Mouse (Mus musculus): ENCODE data around the gene Rnf5. TPM values are rescaled to one million over a fixed set of nuclear protein-coding genes. Genes with fewer than 3 reads are reported as not detected.

Gene Rnf5
- polyA plus RNA-seq, 1 experiment from 2014 or later, result 175 TPM

- Histone ChIP-seq H3K27me3 (ENCODE audit: control insufficient read depth, insufficient read depth, low read length) (no peaks in the 10 kb centered on the region), H3K9me3 (ENCODE audit: control insufficient read depth, low read length) (no peaks in the 10 kb centered on the region), H3K9ac (ENCODE audit: low read depth, low read length) (no peak overlapping the region), H3K4me2 (replicated peaks; ENCODE audit: low read depth, low read length) (no peak overlapping the region), H3K4me1 (replicated peaks; ENCODE audit: control insufficient read depth, insufficient read depth, low read length) (peaks cover under 1% of the 10 kb centered on the region; the same call in 1 of the 2 replicates), H3K4me3 (ENCODE audit: low read depth, low read length) (no peak overlapping the region), H3K27ac (ENCODE audit: low read depth, low read length) (no peak overlapping the region), H3K36me3 (ENCODE audit: control insufficient read depth, insufficient read depth, low read length) (no peaks in the 10 kb centered on the region)
- no peak for ATAC-seq (ENCODE audit: low FRiP score)
- 93% methylated on average over 8 of the region's 8 CpGs for WGBS
- DNase-seq (ENCODE audit: low spot score), result no peak
Measured at GRCm38 (mm10) chr17:34621006-34621405, 17.5 kb upstream of the Rnf5 start.

DNA sequence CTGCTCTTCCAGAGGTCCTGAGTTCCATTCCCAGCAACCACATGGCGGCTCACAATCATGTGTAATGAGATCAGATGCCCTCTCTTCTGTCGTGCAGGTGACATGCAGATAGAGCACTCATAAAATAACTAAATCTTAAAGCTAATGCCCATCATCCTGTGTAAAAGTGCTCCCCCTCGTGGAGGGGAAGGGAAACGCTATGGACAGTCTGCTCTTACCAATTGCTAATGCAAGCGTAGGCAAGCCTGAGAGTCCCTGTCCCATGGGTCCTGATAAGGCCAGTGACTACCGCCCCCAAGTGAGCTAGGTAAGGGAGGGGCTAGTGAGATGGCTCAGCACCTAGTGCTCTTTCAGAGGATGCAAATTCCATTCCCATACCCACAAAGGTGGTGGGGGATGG, 15.5 kb upstream of the Rnf5 start:
- 17% methylated on average over 6 of the region's 6 CpGs for WGBS
- DNase-seq (ENCODE audit: low spot score), result peak; percentile 78
- no peak for ATAC-seq (ENCODE audit: low FRiP score)
- Histone ChIP-seq H3K4me2 (replicated peaks; ENCODE audit: low read depth, low read length) (no peak overlapping the region), H3K27ac (ENCODE audit: low read depth, low read length) (no peak overlapping the region), H3K4me3 (ENCODE audit: low read depth, low read length) (no peak overlapping the region), H3K4me1 (replicated peaks; ENCODE audit: control insufficient read depth, insufficient read depth, low read length) (no peaks in the 10 kb centered on the region; the same call in 1 of the 2 replicates), H3K9ac (ENCODE audit: low read depth, low read length) (no peak overlapping the region), H3K36me3 (ENCODE audit: control insufficient read depth, insufficient read depth, low read length) (no peaks in the 10 kb centered on the region), H3K9me3 (ENCODE audit: control insufficient read depth, low read length) (no peaks in the 10 kb centered on the region), H3K27me3 (ENCODE audit: control insufficient read depth, insufficient read depth, low read length) (no peaks in the 10 kb centered on the region)

- no peak within 1 kb of the TSS for H3K4me2 ChIP-seq (replicated peaks; ENCODE audit: low read depth, low read length)
- H3K9me3 ChIP-seq (ENCODE audit: control insufficient read depth, low read length), result no peaks in the 10 kb centered on the region
- no peak within 1 kb of the TSS for H3K9ac ChIP-seq (ENCODE audit: low read depth, low read length)
- no peak within 1 kb of the TSS for H3K4me3 ChIP-seq (ENCODE audit: low read depth, low read length)
- ATAC-seq (ENCODE audit: low FRiP score) (no peak), DNase-seq (ENCODE audit: low spot score) (no peak)
- 0 out of 2 replicates have a peak, but pooled peaks cover 4% of the 10 kb centered on the region for H3K36me3 ChIP-seq (ENCODE audit: control insufficient read depth, insufficient read depth, low read length)
- no peak within 1 kb of the TSS for H3K27ac ChIP-seq (ENCODE audit: low read depth, low read length)
- no peaks in the 10 kb centered on the region for H3K27me3 ChIP-seq (ENCODE audit: control insufficient read depth, insufficient read depth, low read length)
- no peaks in the 10 kb centered on the region; the same call in 1 of the 2 replicates for H3K4me1 ChIP-seq (replicated peaks; ENCODE audit: control insufficient read depth, insufficient read depth, low read length)
- WGBS, result 68% methylated on average over 6 of the region's 6 CpGs
Measured at GRCm38 (mm10) chr17:34615871-34616270, 12.4 kb upstream of the Rnf5 start, which contains the start of gene Egfl8. Gene Egfl8 (minus strand): TSS chr17:34615971.

GRCm38 (mm10) chr17:34613830-34614229, 10.3 kb upstream of the Rnf5 start:
- H3K4me1 ChIP-seq (replicated peaks; ENCODE audit: control insufficient read depth, insufficient read depth, low read length), result no peaks in the 10 kb centered on the region
- H3K9ac ChIP-seq (ENCODE audit: low read depth, low read length), result no peak overlapping the region
- no peaks in the 10 kb centered on the region for H3K9me3 ChIP-seq (ENCODE audit: control insufficient read depth, low read length)
- DNase-seq (ENCODE audit: low spot score) (no peak), ATAC-seq (ENCODE audit: low FRiP score) (no peak)
- no peaks in the 10 kb centered on the region for H3K27me3 ChIP-seq (ENCODE audit: control insufficient read depth, insufficient read depth, low read length)
- WGBS, result 88% methylated on average over 10 of the region's 10 CpGs
- no peak overlapping the region for H3K27ac ChIP-seq (ENCODE audit: low read depth, low read length)
- H3K4me2 ChIP-seq (replicated peaks; ENCODE audit: low read depth, low read length), result no peak overlapping the region
- no peak overlapping the region for H3K4me3 ChIP-seq (ENCODE audit: low read depth, low read length)
- H3K36me3 ChIP-seq (ENCODE audit: control insufficient read depth, insufficient read depth, low read length), result 0 out of 2 replicates have a peak, but pooled peaks cover 4% of the 10 kb centered on the region

GRCm38 (mm10) chr17:34613054-34613645, 9.7 kb upstream of the Rnf5 start:
- H3K27me3 ChIP-seq (ENCODE audit: control insufficient read depth, insufficient read depth, low read length), result no peaks in the 10 kb centered on the region
- no peak for ATAC-seq (ENCODE audit: low FRiP score)
- H3K36me3 ChIP-seq (ENCODE audit: control insufficient read depth, insufficient read depth, low read length), result 0 out of 2 replicates have a peak, but pooled peaks cover 4% of the 10 kb centered on the region
- WGBS, result 85% methylated on average over 11 of the region's 11 CpGs
- H3K4me2 ChIP-seq (replicated peaks; ENCODE audit: low read depth, low read length), result no peak overlapping the region
- no peaks in the 10 kb centered on the region for H3K9me3 ChIP-seq (ENCODE audit: control insufficient read depth, low read length)
- no peak overlapping the region for H3K4me3 ChIP-seq (ENCODE audit: low read depth, low read length)
- H3K27ac ChIP-seq (ENCODE audit: low read depth, low read length), result no peak overlapping the region
- H3K4me1 ChIP-seq (replicated peaks; ENCODE audit: control insufficient read depth, insufficient read depth, low read length), result no peaks in the 10 kb centered on the region
- H3K9ac ChIP-seq (ENCODE audit: low read depth, low read length), result no peak overlapping the region
- no peak for DNase-seq (ENCODE audit: low spot score)

DNA sequence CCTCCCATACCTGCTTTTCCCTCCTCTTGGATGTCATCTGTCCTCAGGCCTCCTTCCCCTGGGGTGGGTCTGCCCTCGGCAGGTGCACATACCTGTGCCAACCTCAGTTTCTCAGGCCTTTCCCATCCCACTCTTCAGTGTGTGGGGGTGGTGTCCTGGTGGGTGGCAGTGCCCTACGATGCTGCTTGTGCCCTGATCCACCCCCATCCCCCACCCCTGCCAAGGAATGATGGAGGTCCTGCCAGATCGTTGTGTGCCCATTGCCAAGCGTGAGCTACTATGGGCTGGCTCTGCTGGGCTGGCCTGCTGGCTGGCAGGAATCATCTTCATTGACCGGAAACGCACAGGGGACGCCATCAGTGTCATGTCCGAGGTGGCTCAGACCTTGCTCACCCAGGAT, 7.6 kb upstream of the Rnf5 start:
- ATAC-seq (ENCODE audit: low FRiP score) (no peak), DNase-seq (ENCODE audit: low spot score) (no peak)
- Histone ChIP-seq H3K36me3 (ENCODE audit: control insufficient read depth, insufficient read depth, low read length) (0 out of 2 replicates have a peak, but pooled peaks cover 4% of the 10 kb centered on the region), H3K4me2 (replicated peaks; ENCODE audit: low read depth, low read length) (no peak overlapping the region), H3K4me1 (replicated peaks; ENCODE audit: control insufficient read depth, insufficient read depth, low read length) (peaks cover 7% of the 10 kb centered on the region), H3K27ac (ENCODE audit: low read depth, low read length) (no peak overlapping the region), H3K4me3 (ENCODE audit: low read depth, low read length) (no peak overlapping the region), H3K9me3 (ENCODE audit: control insufficient read depth, low read length) (no peaks in the 10 kb centered on the region), H3K27me3 (ENCODE audit: control insufficient read depth, insufficient read depth, low read length) (no peaks in the 10 kb centered on the region), H3K9ac (ENCODE audit: low read depth, low read length) (no peak overlapping the region)
- 94% methylated on average over 8 of the region's 8 CpGs for WGBS

GRCm38 (mm10) chr17:34607997-34608396, 4.5 kb upstream of the Rnf5 start:
- H3K4me2 ChIP-seq (replicated peaks; ENCODE audit: low read depth, low read length), result no peak overlapping the region
- no peak for ATAC-seq (ENCODE audit: low FRiP score)

GRCm38 (mm10) chr17:34606186-34607039, 2.9 kb upstream of the Rnf5 start:
- 18% methylated on average over 32 of the region's 32 CpGs for WGBS
- Histone ChIP-seq H3K27ac (ENCODE audit: low read depth, low read length) (peak overlapping the region; percentile 85), H3K4me3 (ENCODE audit: low read depth, low read length) (peak overlapping the region; percentile 96), H3K27me3 (ENCODE audit: control insufficient read depth, insufficient read depth, low read length) (no peaks in the 10 kb centered on the region), H3K9ac (ENCODE audit: low read depth, low read length) (peak overlapping the region; percentile 91), H3K36me3 (ENCODE audit: control insufficient read depth, insufficient read depth, low read length) (no peaks in the 10 kb centered on the region), H3K4me1 (replicated peaks; ENCODE audit: control insufficient read depth, insufficient read depth, low read length) (peaks cover 16% of the 10 kb centered on the region), H3K9me3 (ENCODE audit: control insufficient read depth, low read length) (no peaks in the 10 kb centered on the region), H3K4me2 (replicated peaks; ENCODE audit: low read depth, low read length) (peak overlapping the region; percentile 95)
- DNase-seq (ENCODE audit: low spot score) (no peak), ATAC-seq (ENCODE audit: low FRiP score) (no peak)

More at GRCm38 (mm10) chr17:34607997-34608396, 4.5 kb upstream of the Rnf5 start:
- no peaks in the 10 kb centered on the region for H3K9me3 ChIP-seq (ENCODE audit: control insufficient read depth, low read length)
- H3K4me3 ChIP-seq (ENCODE audit: low read depth, low read length), result no peak overlapping the region
- no peak overlapping the region for H3K9ac ChIP-seq (ENCODE audit: low read depth, low read length)
- DNase-seq (ENCODE audit: low spot score), result no peak
- 0 out of 2 replicates have a peak, but pooled peaks cover 4% of the 10 kb centered on the region for H3K36me3 ChIP-seq (ENCODE audit: control insufficient read depth, insufficient read depth, low read length)
- no peak overlapping the region for H3K27ac ChIP-seq (ENCODE audit: low read depth, low read length)
- H3K27me3 ChIP-seq (ENCODE audit: control insufficient read depth, insufficient read depth, low read length), result no peaks in the 10 kb centered on the region
- 90% methylated on average over 7 of the region's 7 CpGs for WGBS
- peaks cover 12% of the 10 kb centered on the region for H3K4me1 ChIP-seq (replicated peaks; ENCODE audit: control insufficient read depth, insufficient read depth, low read length)

All from hindbrain, embryonic 11.5 days (tissue).